Mouse (Mus musculus): ENCODE measurements at regions not wholly inside any gene's neighbourhood (a gene's known extent, or its start where the extent isn't known, plus 50 kb on each side); places are given as distances from the start of the nearest gene placed in this dataset.
"Not testable (repeated sequence)": the region's sequence is repeated elsewhere in the genome, so short reads cannot be mapped to it uniquely, and the experiment has no call there.

GRCm38 (mm10) chr5:91764621-91765020, 198.2 kb downstream of the Rchy1 start:
- no peak for ATAC-seq (replicated peaks; ENCODE audit: poor library complexity, severe bottlenecking)

- ATAC-seq (replicated peaks; ENCODE audit: poor library complexity, severe bottlenecking), result no peak
Observed at GRCm38 (mm10) chr5:91762589-91762988, 200.3 kb downstream of the Rchy1 start.

DNA sequence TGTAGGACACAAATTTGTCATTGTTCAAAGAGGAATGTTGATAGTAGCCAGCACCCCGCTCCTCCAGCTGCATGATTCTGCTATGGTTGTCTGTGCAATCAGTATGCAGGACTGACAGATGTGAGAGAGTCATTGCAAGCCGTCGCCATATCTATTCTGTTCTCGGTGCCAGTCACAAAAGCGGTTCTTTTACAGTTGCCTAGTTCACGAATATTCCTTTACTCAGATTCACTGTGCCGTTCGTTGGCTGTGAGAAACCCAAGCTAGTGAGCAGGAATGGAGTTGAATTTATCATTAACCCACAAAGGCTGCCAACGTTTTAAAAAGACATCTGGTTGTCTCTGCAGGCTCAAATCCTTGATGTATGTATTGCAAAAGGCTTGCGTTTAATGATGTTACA, 206.9 kb downstream of the Rchy1 start:
- ATAC-seq (replicated peaks; ENCODE audit: poor library complexity, severe bottlenecking), result no peak

DNA sequence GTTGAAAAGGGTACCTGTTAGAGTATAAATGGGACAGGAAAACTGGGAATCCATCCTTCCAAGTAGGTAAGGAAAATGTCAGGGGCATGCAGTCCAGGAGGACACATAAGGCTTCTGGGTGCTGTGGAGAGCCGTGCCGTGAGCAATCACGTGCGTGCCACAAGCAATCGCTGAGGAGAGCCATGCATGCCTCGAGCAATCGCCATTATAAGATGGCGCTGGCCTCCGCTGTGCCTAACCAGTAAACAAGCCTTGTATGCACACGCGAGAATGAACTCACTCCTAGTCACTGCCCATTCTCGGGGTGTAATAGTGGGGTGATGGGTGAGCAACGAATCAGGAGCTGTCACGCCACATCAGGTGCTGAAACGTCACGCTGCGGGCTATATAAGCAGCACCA, 210.0 kb downstream of the Rchy1 start:
- ATAC-seq (replicated peaks; ENCODE audit: poor library complexity, severe bottlenecking), result not testable (repeated sequence)

GRCm38 (mm10) chr5:91751168-91751567, 211.7 kb downstream of the Rchy1 start:
- ATAC-seq (replicated peaks; ENCODE audit: poor library complexity, severe bottlenecking), result peak; percentile 78

GRCm38 (mm10) chr5:91746077-91746476, 216.8 kb downstream of the Rchy1 start:
- ATAC-seq (replicated peaks; ENCODE audit: poor library complexity, severe bottlenecking), result no peak

DNA sequence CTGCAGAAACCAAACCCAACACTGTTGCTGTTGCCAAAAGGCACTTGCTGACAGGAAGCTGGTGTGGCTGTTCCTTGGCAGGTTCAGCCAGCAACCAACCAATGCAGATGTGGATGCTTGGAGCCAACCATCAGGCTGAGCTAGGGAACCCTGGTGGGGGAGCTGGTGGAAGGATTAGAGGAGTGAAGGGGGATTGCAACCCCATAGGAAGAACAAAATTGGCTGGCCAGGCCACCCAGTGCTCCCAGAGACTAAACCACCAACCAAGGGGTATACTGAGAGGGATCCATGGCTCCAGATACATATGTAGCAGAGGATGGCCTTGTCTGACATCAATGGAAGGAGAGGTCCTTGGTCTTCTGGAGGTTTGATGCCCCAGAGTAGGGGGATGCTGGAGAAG, 218.5 kb downstream of the Rchy1 start:
- no peak for ATAC-seq (replicated peaks; ENCODE audit: poor library complexity, severe bottlenecking)

GRCm38 (mm10) chr5:91740159-91740537, 222.7 kb downstream of the Rchy1 start:
- no peak for ATAC-seq (replicated peaks; ENCODE audit: poor library complexity, severe bottlenecking)

GRCm38 (mm10) chr5:91739433-91740158, 222.2 kb downstream of the Parm1 start:
- ATAC-seq (replicated peaks; ENCODE audit: poor library complexity, severe bottlenecking), result no peak

GRCm38 (mm10) chr5:91732002-91732401, 214.6 kb downstream of the Parm1 start:
- ATAC-seq (replicated peaks; ENCODE audit: poor library complexity, severe bottlenecking), result no peak

DNA sequence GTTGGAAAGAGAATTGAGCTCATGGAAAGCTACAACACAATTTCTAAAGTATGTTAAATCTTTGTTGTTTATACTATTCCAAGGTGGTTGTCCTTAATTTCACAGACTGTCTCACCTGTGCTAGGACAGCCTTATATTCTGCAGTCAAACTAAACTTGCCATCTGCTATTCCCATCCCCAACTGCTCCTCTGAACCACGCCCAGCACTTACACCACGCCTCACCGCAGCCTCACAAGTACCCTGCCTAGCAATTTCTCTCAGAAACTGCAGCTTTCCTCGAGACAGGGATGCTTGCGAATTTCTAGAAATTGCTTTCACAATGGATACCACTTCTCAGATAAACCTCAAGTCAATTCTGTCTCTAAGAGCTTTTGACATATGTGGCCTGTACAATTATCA, 213.7 kb downstream of the Parm1 start:
- ATAC-seq (replicated peaks; ENCODE audit: poor library complexity, severe bottlenecking), result no peak

DNA sequence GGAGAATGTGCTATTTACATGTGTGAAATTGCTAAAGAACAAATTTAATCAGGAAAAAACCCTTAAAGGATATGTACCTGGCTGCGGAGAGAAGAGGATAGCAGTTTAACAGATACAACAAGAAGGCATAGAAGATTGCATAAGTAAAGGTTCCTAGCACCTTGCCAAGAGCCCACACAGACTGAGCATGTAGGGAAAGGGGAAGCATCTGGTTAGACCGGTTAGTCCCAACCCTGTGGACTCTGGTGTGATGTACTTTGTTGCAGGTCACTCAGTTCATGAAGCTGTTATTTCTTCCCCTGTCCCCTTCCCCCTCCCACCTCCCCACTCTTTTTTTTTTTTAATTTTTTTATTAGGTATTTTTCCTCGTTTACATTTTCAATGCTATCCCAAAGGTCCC, 212.5 kb downstream of the Parm1 start:
- ATAC-seq (replicated peaks; ENCODE audit: poor library complexity, severe bottlenecking), result peak; percentile 87

DNA sequence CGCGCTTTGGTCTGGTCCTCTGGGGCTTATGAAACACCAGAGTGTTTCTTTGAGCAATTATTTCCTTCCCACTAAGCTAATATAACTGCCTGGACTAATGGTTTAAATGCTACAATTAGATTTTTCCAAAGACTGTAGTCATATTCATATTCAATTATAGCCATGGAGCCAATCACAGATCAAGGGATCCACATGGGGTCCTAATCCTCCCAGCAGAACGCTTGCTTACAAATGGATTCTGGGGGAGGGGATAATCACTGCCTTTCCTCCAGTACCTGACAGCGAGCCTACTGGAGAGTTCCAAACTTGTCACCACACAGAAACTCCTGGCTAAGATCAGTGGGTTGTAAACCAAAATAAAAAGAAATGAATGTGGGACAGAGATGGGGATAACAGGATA, 212.0 kb downstream of the Parm1 start:
- no peak for ATAC-seq (replicated peaks; ENCODE audit: poor library complexity, severe bottlenecking)

GRCm38 (mm10) chr5:91727448-91727847, 210.0 kb downstream of the Parm1 start:
- ATAC-seq (replicated peaks; ENCODE audit: poor library complexity, severe bottlenecking), result no peak

GRCm38 (mm10) chr5:91726118-91726500, 208.7 kb downstream of the Parm1 start:
- no peak for ATAC-seq (replicated peaks; ENCODE audit: poor library complexity, severe bottlenecking)

DNA sequence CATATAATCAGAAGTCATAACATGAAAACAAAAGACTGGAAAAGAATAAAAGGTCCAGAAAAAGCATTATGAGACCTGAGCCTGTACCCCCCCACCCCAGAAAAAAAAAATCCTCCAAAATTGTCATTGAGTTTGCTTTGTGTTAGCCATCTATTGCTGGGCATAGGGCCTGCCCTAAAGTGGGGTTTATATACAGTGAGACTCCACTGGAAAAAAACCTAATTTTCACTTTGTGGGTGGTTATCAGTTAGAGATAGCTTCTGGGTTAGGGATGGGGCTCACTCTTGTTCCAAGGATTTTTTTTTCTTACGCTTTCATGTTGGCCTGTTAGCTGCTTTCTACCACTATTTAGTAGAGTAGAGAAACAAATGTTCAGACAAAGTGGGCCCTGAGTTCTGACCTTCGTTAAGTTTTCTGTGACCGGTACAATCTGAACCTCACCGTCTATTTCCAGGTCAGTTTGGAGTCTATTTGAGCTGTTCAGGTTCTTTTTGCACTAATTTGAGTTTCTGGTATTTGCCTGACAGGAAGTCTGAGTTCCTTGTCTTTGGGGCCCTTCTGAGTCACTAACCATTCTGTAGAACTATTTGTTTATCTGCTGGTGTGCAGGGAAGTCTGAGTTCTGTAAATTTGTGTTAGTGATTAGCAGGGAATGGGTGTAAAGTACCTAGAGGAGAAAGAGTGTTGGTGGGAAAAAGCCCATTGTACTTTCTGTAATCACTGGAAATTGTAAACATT, 208.1 kb downstream of the Parm1 start:
- ATAC-seq (replicated peaks; ENCODE audit: poor library complexity, severe bottlenecking), result no peak

- ATAC-seq (replicated peaks; ENCODE audit: poor library complexity, severe bottlenecking), result no peak
Observed at GRCm38 (mm10) chr5:91724881-91725280, 207.5 kb downstream of the Parm1 start.

- no peak for ATAC-seq (replicated peaks; ENCODE audit: poor library complexity, severe bottlenecking)
Observed at GRCm38 (mm10) chr5:91723416-91723815, 206.0 kb downstream of the Parm1 start.

GRCm38 (mm10) chr5:91722982-91723381, 205.6 kb downstream of the Parm1 start:
- no peak for ATAC-seq (replicated peaks; ENCODE audit: poor library complexity, severe bottlenecking)

DNA sequence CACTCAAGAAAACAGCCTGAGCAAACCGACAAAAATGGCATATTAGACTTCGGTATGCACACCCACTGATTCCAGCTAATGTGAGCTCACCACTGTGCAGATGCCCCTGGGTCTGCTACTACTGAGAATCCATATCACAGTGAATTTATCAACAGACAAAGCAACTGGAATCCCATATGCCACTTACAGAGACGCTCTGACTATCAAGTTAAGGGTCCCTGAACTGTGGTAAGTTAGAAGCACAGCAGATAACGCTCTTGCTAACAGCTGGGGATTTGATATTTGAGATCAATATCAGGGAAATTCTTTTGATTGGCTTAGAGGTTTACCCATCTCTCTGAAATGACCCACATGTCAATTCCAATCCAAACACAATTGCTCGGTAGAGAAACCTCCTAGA, 205.0 kb downstream of the Parm1 start:
- no peak for ATAC-seq (replicated peaks; ENCODE audit: poor library complexity, severe bottlenecking)

- ATAC-seq (replicated peaks; ENCODE audit: poor library complexity, severe bottlenecking), result no peak; the same call in 1 of the 2 replicates
Observed at GRCm38 (mm10) chr5:91721231-91722096, 204.0 kb downstream of the Parm1 start.

Data from granulocyte monocyte progenitor cell, adult 5-6 weeks (primary cell).